Mouse (Mus musculus) CH12.LX (cell line): ENCODE data around the gene Ist1.

Experiments used
- CTCF ChIP-seq, 2 experiments: IDR thresholded peaks in 1 of 2; conservative IDR thresholded peaks in 1 of 2; 2 replicates each; pipeline ENCODE4 v1.5.1; 2011 to 2012; ENCODE audit warnings: low read depth in 2 of 2, low read length in 2 of 2, improper control_type of control experiment in 1 of 2, inconsistent platforms in 1 of 2, mild to moderate bottlenecking in 1 of 2, moderate library complexity in 1 of 2
- ELF1 ChIP-seq: IDR thresholded peaks from 2 replicates; pipeline ENCODE4 v1.6.1; 2014; ENCODE audit warnings: low read depth, mild to moderate bottlenecking, inconsistent platforms, low read length, improper control_type of control experiment
- IRF4 ChIP-seq: IDR thresholded peaks from 2 replicates; pipeline ENCODE4 v1.6.1; 2014; ENCODE audit warnings: low read depth, mild to moderate bottlenecking, inconsistent platforms, low read length, improper control_type of control experiment
- POLR2A ChIP-seq: IDR thresholded peaks from 2 replicates; pipeline ENCODE4 v1.6.1; 2011; ENCODE audit warnings: low read depth, mild to moderate bottlenecking, improper control_type of control experiment, low read length
- SIN3A ChIP-seq: IDR thresholded peaks from 2 replicates; pipeline ENCODE4 v1.6.1; 2012; ENCODE audit warnings: low read length, improper control_type of control experiment, inconsistent platforms
- TCF12 ChIP-seq: IDR thresholded peaks from 2 replicates; pipeline ENCODE4 v1.6.1; 2014; ENCODE audit warnings: low read depth, mild to moderate bottlenecking, inconsistent platforms, low read length, improper control_type of control experiment
- UBTF ChIP-seq: IDR thresholded peaks from 2 replicates; pipeline ENCODE4 v1.6.1; 2012; ENCODE audit warnings: low read depth, mild to moderate bottlenecking, inconsistent platforms, low read length, improper control_type of control experiment, moderate library complexity
- USF1 ChIP-seq: IDR thresholded peaks from 2 replicates; pipeline ENCODE4 v1.6.1; 2014; ENCODE audit warnings: low read depth, mild to moderate bottlenecking, inconsistent platforms, low read length, improper control_type of control experiment
- USF2 ChIP-seq: conservative IDR thresholded peaks from 2 replicates; pipeline ENCODE4 v1.6.1; 2011; ENCODE audit warnings: low read depth, low read length, improper control_type of control experiment

DNA sequence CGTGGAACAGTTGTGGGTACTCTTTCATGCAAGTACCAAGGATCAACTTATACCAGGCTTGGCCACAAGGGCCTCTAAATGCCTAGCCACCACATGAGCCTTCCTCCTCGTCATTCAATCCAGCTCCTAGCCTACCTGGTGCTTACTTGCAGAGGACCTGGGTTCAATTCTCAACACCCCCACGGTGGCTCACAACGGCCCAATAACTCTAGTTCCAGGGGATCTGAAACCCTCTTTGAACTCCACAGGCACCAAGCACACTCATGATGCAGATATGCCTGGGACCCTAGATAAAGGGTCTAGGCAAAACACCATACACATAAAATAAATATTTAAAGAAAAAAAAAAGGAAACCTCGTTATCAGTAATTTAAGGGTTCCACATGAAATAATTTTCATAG lies 1.3 kb downstream of the Ist1 start:
- TF ChIP-seq CTCF (conservative IDR thresholded peaks at IDR 0.05 in 1 of 2, IDR thresholded peaks at IDR 0.05 in 1 of 2; ENCODE audit: low read depth in 2 of 2, low read length in 2 of 2): peak in 1 of 2 experiments; percentile 35; a peak in 2 of 4 replicates
- TF ChIP-seq POLR2A: no peak
- TF ChIP-seq USF1: no peak
- TF ChIP-seq IRF4: no peak
- no peak for TF ChIP-seq SIN3A
- no peak for TF ChIP-seq ELF1
- no peak for TF ChIP-seq USF2
- no peak for TF ChIP-seq TCF12
- TF ChIP-seq UBTF: no peak
